Mouse (Mus musculus) spleen, postnatal 10 days (tissue): ENCODE measurements around the gene Gm2663.
"Not testable (repeated sequence)": the region's sequence is repeated elsewhere in the genome, so short reads cannot be mapped to it uniquely, and the experiment has no call there.

Source experiments
- DNase-seq, 2 experiments: peaks; one replicate each; pipeline ENCODE4 v3.0.0; 2021 to 2022; ENCODE audit warnings: low spot score in 2 of 2

Gene Gm2663

GRCm38 (mm10) chr6:40999379-40999778 is at the start of gene Gm2663:
Gene Gm2663, minus strand, starts transcription at chr6:40999479.
- DNase-seq: not testable (repeated sequence)

- DNase-seq: no peak
These were observed 49.3 kb upstream of the Gm2663 start for GRCm38 (mm10) chr6:41048602-41049001.

- DNase-seq: no peak
These were observed 48.7 kb upstream of the Gm2663 start for GRCm38 (mm10) chr6:41047961-41048360.

GRCm38 (mm10) chr6:41047202-41047601 is 47.9 kb upstream of the Gm2663 start:
- no peak for DNase-seq

GRCm38 (mm10) chr6:41046553-41046952 is 47.3 kb upstream of the Gm2663 start:
- no peak for DNase-seq

GRCm38 (mm10) chr6:41044753-41045152 is 45.5 kb upstream of the Gm2663 start:
- no peak for DNase-seq

- no peak for DNase-seq
These were observed 45.0 kb upstream of the Gm2663 start for GRCm38 (mm10) chr6:41044314-41044713.

GRCm38 (mm10) chr6:41035409-41035808 is 36.1 kb upstream of the Gm2663 start, which contains the start of gene 2210010C04Rik:
Gene 2210010C04Rik, minus strand, starts transcription at chr6:41035509.
- DNase-seq: no peak

- no peak for DNase-seq
These were observed 33.5 kb upstream of the Gm2663 start for GRCm38 (mm10) chr6:41032802-41033201.

- DNase-seq: no peak
These were observed 33.0 kb upstream of the Gm2663 start for GRCm38 (mm10) chr6:41032231-41032630.

GRCm38 (mm10) chr6:41030821-41031220 is 31.5 kb upstream of the Gm2663 start:
- DNase-seq: no peak

GRCm38 (mm10) chr6:41027053-41027452 is 27.8 kb upstream of the Gm2663 start:
- DNase-seq: no peak

- DNase-seq: no peak
These were observed 26.8 kb upstream of the Gm2663 start for GRCm38 (mm10) chr6:41025873-41026650.

GRCm38 (mm10) chr6:41019140-41019539 is 19.9 kb upstream of the Gm2663 start:
- DNase-seq: no peak

- no peak for DNase-seq
These were observed 19.4 kb upstream of the Gm2663 start for GRCm38 (mm10) chr6:41018629-41019028.

- no peak for DNase-seq
These were observed 15.8 kb upstream of the Gm2663 start for GRCm38 (mm10) chr6:41015065-41015464.

- not testable (repeated sequence) for DNase-seq
These were observed 34.8 kb downstream of the Gm2663 start, which contains the start of gene 1810009J06Rik for GRCm38 (mm10) chr6:40964454-40964853. Gene 1810009J06Rik, plus strand, starts transcription at chr6:40964754.

GRCm38 (mm10) chr6:40953716-40954115 is 45.6 kb downstream of the Gm2663 start:
- no peak for DNase-seq

GRCm38 (mm10) chr6:40951770-40952169 is 47.5 kb downstream of the Gm2663 start, which contains the start of gene Gm4744:
Gene Gm4744, minus strand, starts transcription at chr6:40951870.
- no peak for DNase-seq
